Mouse (Mus musculus): ENCODE data around the gene Vav3. TPM values are rescaled to one million over a fixed set of nuclear protein-coding genes. Genes with fewer than 3 reads are reported as not detected.

The Vav3 gene
- polyA plus RNA-seq, 1 experiment, result 1.7 TPM

DNA sequence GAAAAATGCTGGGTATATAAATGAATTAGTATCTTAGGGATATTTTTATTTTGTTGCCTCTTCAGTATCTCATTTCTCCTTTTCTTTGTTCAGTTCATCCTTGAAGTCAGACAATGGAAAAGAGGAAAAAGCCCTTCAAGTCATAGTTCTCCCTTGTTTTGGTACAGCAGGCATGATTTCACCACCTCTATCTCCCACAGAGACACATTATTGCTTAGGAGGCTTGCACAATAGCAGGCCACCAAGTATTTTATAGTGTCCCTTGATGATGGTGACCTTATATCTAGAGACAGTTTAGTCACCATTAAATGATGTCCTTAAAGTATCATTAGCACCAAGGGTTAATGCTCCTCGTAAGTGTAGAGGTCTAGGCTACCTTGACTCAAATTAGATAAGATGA, 171.4 kb downstream of the Vav3 start:
- Histone ChIP-seq H3K36me3 (ENCODE audit: control insufficient read depth, insufficient read depth, low read length) (no peaks in the 10 kb centered on the region), H3K27me3 (ENCODE audit: control insufficient read depth, insufficient read depth, low read length) (no peaks in the 10 kb centered on the region), H3K27ac (ENCODE audit: insufficient read depth, low read length) (no peak overlapping the region), H3K4me1 (ENCODE audit: control insufficient read depth, insufficient read depth, insufficient read length) (no peaks in the 10 kb centered on the region), H3K4me3 (ENCODE audit: extremely low read depth, insufficient read depth, insufficient read length) (no peak overlapping the region)
- no peak for DNase-seq (ENCODE audit: low read depth in 1 of 2, low spot score in 2 of 2)
- TF ChIP-seq POLR2A (IDR thresholded peaks at IDR 0.05; ENCODE audit: low read depth, low read length), result no peak
- no peak for TF ChIP-seq CTCF (IDR thresholded peaks at IDR 0.05; ENCODE audit: extremely low read depth, insufficient read depth, insufficient read length, insufficient replicate concordance)
- WGBS, result 90% methylated on average over 1 of the region's 1 CpGs

DNA sequence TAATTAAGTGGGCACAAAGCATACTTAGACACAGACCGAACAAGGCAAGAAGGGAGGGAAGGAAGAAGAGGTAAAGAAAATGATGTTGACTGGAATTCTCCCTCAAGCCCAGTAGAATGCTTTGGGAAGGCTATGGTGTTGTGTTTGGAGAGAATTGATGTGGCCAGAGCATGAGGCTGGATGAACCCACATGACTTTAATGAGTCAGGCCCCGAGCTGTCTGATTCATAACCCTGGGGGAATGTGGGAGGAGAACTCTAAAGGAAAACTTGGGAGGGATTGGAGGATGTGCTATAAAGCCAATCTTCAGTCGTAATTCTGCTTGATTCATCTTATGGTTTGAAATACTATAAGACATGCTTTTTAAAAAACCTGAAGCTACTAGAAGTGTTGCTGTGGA, 175.0 kb downstream of the Vav3 start:
- Histone ChIP-seq H3K27ac (ENCODE audit: insufficient read depth, low read length) (no peak overlapping the region), H3K27me3 (ENCODE audit: control insufficient read depth, insufficient read depth, low read length) (no peaks in the 10 kb centered on the region), H3K36me3 (ENCODE audit: control insufficient read depth, insufficient read depth, low read length) (no peaks in the 10 kb centered on the region), H3K4me1 (ENCODE audit: control insufficient read depth, insufficient read depth, insufficient read length) (no peaks in the 10 kb centered on the region), H3K4me3 (ENCODE audit: extremely low read depth, insufficient read depth, insufficient read length) (no peak overlapping the region)
- WGBS, result 86% methylated on average over 3 of the region's 3 CpGs
- TF ChIP-seq POLR2A (IDR thresholded peaks at IDR 0.05; ENCODE audit: low read depth, low read length), result no peak
- no peak for DNase-seq (ENCODE audit: low read depth in 1 of 2, low spot score in 2 of 2)

DNA sequence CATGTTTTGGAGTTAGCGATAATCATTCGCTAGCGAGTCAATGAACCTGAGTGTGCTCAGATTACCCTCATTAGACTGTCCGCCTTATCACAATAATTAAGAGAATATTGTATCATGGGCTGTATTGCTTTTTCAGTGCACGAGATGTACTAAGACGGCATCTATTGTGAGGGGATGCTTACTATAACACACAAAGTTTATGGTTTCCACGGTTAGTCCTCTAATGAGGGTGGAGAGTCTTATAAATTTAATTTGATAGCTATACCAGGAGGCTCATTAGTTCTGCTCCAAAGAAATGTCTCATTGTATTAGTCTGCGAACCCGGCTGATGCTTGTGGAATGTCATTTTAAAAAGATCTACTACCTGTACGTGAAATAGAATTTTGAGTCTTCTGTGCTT, 175.9 kb downstream of the Vav3 start:
- no peak overlapping the region for H3K27ac ChIP-seq (ENCODE audit: insufficient read depth, low read length)
- no peak for TF ChIP-seq POLR2A (IDR thresholded peaks at IDR 0.05; ENCODE audit: low read depth, low read length)
- no peak for TF ChIP-seq CTCF (IDR thresholded peaks at IDR 0.05; ENCODE audit: extremely low read depth, insufficient read depth, insufficient read length, insufficient replicate concordance)
- no peaks in the 10 kb centered on the region for H3K27me3 ChIP-seq (ENCODE audit: control insufficient read depth, insufficient read depth, low read length)
- DNase-seq (ENCODE audit: low read depth in 1 of 2, low spot score in 2 of 2), result no peak
- WGBS, result 94% methylated on average over 10 of the region's 10 CpGs
- no peak overlapping the region for H3K4me3 ChIP-seq (ENCODE audit: extremely low read depth, insufficient read depth, insufficient read length)
- no peaks in the 10 kb centered on the region for H3K36me3 ChIP-seq (ENCODE audit: control insufficient read depth, insufficient read depth, low read length)
- H3K4me1 ChIP-seq (ENCODE audit: control insufficient read depth, insufficient read depth, insufficient read length), result no peaks in the 10 kb centered on the region

DNA sequence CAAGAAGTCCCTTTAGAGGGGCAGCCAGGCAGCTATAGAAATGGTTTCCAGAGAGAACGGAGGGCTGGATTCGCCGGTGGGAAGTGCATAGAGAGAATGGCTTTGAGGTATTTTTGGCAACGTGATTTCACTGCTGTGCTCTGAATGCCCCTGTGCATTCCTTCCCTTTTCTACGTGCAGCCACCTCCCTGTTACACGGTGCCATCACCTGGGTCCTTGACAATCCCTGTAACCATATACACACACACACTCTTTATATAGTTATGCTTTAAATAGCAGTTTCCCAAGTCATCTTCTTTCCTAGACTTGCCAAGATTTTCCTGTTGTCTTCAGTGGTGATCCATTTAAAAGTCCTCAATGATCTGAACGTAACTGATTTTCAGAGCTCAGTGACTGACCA, 181.7 kb downstream of the Vav3 start:
- H3K4me1 ChIP-seq (ENCODE audit: control insufficient read depth, insufficient read depth, insufficient read length), result no peaks in the 10 kb centered on the region
- DNase-seq (ENCODE audit: low read depth in 1 of 2, low spot score in 2 of 2), result no peak
- H3K36me3 ChIP-seq (ENCODE audit: control insufficient read depth, insufficient read depth, low read length), result no peaks in the 10 kb centered on the region
- no peak overlapping the region for H3K27ac ChIP-seq (ENCODE audit: insufficient read depth, low read length)
- H3K27me3 ChIP-seq (ENCODE audit: control insufficient read depth, insufficient read depth, low read length), result no peaks in the 10 kb centered on the region
- H3K4me3 ChIP-seq (ENCODE audit: extremely low read depth, insufficient read depth, insufficient read length), result no peak overlapping the region
- WGBS, result 80% methylated on average over 7 of the region's 7 CpGs
- TF ChIP-seq CTCF (IDR thresholded peaks at IDR 0.05; ENCODE audit: extremely low read depth, insufficient read depth, insufficient read length, insufficient replicate concordance), result no peak
- TF ChIP-seq POLR2A (IDR thresholded peaks at IDR 0.05; ENCODE audit: low read depth, low read length), result no peak

DNA sequence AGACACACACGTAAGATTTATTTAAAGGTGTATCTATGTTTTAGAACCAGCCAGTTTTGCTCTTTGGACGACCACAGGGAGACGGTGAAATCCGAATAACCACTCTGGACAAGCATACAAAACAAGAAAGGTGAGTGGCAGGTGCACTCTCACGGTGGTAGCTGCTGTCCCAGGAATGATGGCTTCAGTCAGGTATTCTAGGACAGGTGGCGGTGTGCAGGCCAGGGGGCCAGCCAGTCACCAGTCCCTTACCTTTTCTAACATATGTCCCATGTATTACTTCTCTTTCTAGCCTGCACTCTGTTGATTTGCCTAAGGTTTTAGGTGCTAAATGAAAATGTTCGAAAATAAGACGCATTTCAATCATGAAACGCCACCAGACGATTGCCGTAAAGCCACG, 185.4 kb downstream of the Vav3 start:
- Histone ChIP-seq H3K27me3 (ENCODE audit: control insufficient read depth, insufficient read depth, low read length) (no peaks in the 10 kb centered on the region), H3K4me1 (ENCODE audit: control insufficient read depth, insufficient read depth, insufficient read length) (no peaks in the 10 kb centered on the region), H3K27ac (ENCODE audit: insufficient read depth, low read length) (no peak overlapping the region), H3K36me3 (ENCODE audit: control insufficient read depth, insufficient read depth, low read length) (peaks cover 3% of the 10 kb centered on the region), H3K4me3 (ENCODE audit: extremely low read depth, insufficient read depth, insufficient read length) (no peak overlapping the region)
- TF ChIP-seq CTCF (IDR thresholded peaks at IDR 0.05; ENCODE audit: extremely low read depth, insufficient read depth, insufficient read length, insufficient replicate concordance) (no peak), POLR2A (IDR thresholded peaks at IDR 0.05; ENCODE audit: low read depth, low read length) (no peak)
- 93% methylated on average over 12 of the region's 12 CpGs for WGBS
- DNase-seq (ENCODE audit: low read depth in 1 of 2, low spot score in 2 of 2), result no peak

DNA sequence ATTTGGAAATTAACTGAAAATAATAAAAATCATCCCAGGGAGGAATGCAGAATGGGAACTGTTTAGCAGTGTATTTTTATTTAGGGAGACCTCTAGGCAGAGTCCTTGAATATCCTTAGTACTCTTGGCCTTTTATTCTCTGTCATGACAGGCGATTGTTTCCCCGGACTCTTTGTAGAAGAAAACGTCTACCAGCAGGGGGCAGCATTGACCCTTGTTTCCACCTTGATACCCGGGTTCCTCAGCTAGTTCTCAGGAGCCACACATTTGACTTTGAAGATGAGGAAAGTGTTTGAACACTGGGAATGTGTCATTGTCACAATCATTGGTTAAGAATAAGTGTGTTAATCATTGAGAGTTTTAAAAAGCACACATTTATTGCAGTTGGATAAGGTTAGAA, 185.8 kb downstream of the Vav3 start:
- no peak overlapping the region for H3K27ac ChIP-seq (ENCODE audit: insufficient read depth, low read length)
- H3K36me3 ChIP-seq (ENCODE audit: control insufficient read depth, insufficient read depth, low read length), result peaks cover 3% of the 10 kb centered on the region
- peak; percentile 25 to 58 for DNase-seq (ENCODE audit: low read depth in 1 of 2, low spot score in 2 of 2)
- 25% methylated on average over 4 of the region's 4 CpGs for WGBS
- H3K4me3 ChIP-seq (ENCODE audit: extremely low read depth, insufficient read depth, insufficient read length), result no peak overlapping the region
- TF ChIP-seq CTCF (IDR thresholded peaks at IDR 0.05; ENCODE audit: extremely low read depth, insufficient read depth, insufficient read length, insufficient replicate concordance) (peak; percentile 48; the same call in 1 of the 2 replicates), POLR2A (IDR thresholded peaks at IDR 0.05; ENCODE audit: low read depth, low read length) (no peak)
- no peaks in the 10 kb centered on the region for H3K4me1 ChIP-seq (ENCODE audit: control insufficient read depth, insufficient read depth, insufficient read length)
- H3K27me3 ChIP-seq (ENCODE audit: control insufficient read depth, insufficient read depth, low read length), result no peaks in the 10 kb centered on the region

DNA sequence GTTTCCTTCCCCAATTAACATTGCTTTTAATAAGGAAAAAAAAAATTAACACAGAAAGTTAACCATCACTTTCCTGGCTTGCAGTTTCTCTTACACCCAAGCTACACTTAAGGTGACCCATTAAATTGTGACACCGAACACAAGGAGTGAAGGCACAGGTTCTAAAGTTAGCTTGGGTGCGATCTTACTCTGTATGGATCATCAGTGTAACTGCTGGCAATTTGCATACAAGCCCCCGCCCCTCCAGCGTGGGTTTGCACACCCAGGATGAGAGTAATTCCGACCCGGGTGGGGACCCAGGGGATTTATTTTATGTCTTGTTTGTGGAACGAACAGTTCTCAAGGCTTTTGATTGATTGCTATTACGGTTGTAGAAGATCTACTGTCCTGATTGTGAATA, 186.2 kb downstream of the Vav3 start:
- Histone ChIP-seq H3K27me3 (ENCODE audit: control insufficient read depth, insufficient read depth, low read length) (no peaks in the 10 kb centered on the region), H3K36me3 (ENCODE audit: control insufficient read depth, insufficient read depth, low read length) (peaks cover 3% of the 10 kb centered on the region), H3K27ac (ENCODE audit: insufficient read depth, low read length) (no peak overlapping the region), H3K4me3 (ENCODE audit: extremely low read depth, insufficient read depth, insufficient read length) (no peak overlapping the region), H3K4me1 (ENCODE audit: control insufficient read depth, insufficient read depth, insufficient read length) (no peaks in the 10 kb centered on the region)
- DNase-seq (ENCODE audit: low read depth in 1 of 2, low spot score in 2 of 2), result no peak
- TF ChIP-seq CTCF (IDR thresholded peaks at IDR 0.05; ENCODE audit: extremely low read depth, insufficient read depth, insufficient read length, insufficient replicate concordance) (no peak), POLR2A (IDR thresholded peaks at IDR 0.05; ENCODE audit: low read depth, low read length) (no peak)
- WGBS, result 88% methylated on average over 8 of the region's 8 CpGs
